Mouse (Mus musculus): ENCODE data around the gene Fbxo36. TPM values are rescaled to one million over a fixed set of nuclear protein-coding genes. Genes with fewer than 3 reads are reported as not detected.

Gene Fbxo36
- 9.8 and 10.9 TPM in 2 replicates for polyA plus RNA-seq (2016; fragmentation: Nextera tagmentation; extraction: Ambion mirVana)

DNA sequence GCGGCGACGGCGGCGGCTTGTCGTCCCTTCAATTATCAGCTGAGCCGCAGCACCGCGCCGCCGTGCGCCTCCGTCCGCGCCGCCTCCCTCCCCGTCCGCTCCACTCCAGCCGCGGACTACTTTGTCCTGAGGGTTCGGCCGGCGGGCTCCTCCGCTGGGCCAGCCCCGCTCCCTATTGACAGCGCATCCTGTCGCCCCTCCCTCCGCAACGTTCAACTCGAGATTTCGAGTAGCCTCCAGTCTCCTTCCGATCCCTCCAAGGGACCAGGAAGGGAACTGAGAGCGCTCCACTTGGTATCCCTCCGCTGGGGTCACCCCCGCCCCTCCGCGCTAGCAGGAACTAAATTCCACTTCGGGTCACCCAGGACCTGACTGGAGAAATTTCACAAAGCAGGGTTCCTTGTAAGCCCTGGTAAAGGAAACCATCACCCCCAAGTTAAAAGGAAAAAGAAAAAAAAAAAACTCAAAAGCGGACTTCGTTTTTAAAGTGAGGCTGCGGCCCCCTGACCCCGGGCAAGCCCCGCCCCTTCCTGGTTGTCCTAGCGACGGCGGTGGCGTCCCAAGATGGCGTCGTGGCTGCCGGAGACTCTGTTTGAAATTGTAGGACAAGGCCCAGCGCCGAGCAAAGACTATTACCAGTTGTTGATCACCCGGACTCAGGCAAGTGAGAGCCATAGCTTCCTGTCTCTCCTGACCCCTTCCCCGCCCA, at the start of gene Fbxo36:
Fbxo36 (plus strand) TSS at position 533 of the 709 bp plus-strand sequence.
- Histone ChIP-seq H3K4me1 (peaks cover 23% of the 10 kb centered on the region), H3K9me3 (replicated peaks) (no peaks in the 10 kb centered on the region), H3K27ac (replicated peaks) (peak within 1 kb of the TSS; percentile 99), H3K36me3 (peaks cover 13% of the 10 kb centered on the region), H3K27me3 (ENCODE audit: low read depth, poor library complexity, severe bottlenecking) (no peaks in the 10 kb centered on the region), H3K4me3 (peak within 1 kb of the TSS; percentile 98)
- under 1% methylated on average over 54 of the region's 54 CpGs for WGBS
- DNase-seq (ENCODE audit: low spot score), result peak; percentile 94

DNA sequence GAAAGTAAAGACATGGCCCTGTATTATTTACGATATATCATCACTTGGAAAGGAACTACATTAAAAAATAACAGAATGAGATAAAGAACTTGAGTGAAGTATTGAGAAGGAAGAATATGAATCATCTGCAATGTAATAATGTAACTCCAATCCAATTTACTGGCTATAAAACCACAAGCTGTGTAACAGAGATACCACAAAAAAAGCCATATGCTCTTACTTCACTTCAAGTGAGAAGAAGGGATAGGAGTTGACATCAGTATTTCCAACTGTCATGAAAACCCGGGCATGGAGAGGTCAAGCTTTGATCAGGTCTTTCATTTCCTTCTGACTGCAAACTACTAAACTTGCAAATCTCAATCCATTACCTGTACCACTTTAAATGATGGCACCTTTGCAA, 48.2 kb upstream of the Fbxo36 start:
- no peaks in the 10 kb centered on the region for H3K4me1 ChIP-seq
- H3K36me3 ChIP-seq, result peaks cover 88% of the 10 kb centered on the region
- WGBS, result 91% methylated on average over 2 of the region's 2 CpGs
- H3K27me3 ChIP-seq (ENCODE audit: low read depth, poor library complexity, severe bottlenecking), result no peaks in the 10 kb centered on the region
- no peak for DNase-seq (ENCODE audit: low spot score)
- no peak overlapping the region for H3K27ac ChIP-seq (replicated peaks)
- H3K9me3 ChIP-seq (replicated peaks), result no peaks in the 10 kb centered on the region
- no peak overlapping the region for H3K4me3 ChIP-seq

GRCm38 (mm10) chr1:84795335-84795734, 44.3 kb upstream of the Fbxo36 start:
- WGBS, result 96% methylated on average over 7 of the region's 7 CpGs
- H3K27me3 ChIP-seq (ENCODE audit: low read depth, poor library complexity, severe bottlenecking), result no peaks in the 10 kb centered on the region

GRCm38 (mm10) chr1:84799166-84799565, 40.5 kb upstream of the Fbxo36 start:
- H3K36me3 ChIP-seq, result peaks cover 21% of the 10 kb centered on the region
- DNase-seq (ENCODE audit: low spot score), result no peak
- no peaks in the 10 kb centered on the region for H3K27me3 ChIP-seq (ENCODE audit: low read depth, poor library complexity, severe bottlenecking)
- no peak overlapping the region for H3K27ac ChIP-seq (replicated peaks)
- H3K4me3 ChIP-seq, result no peak overlapping the region
- H3K9me3 ChIP-seq (replicated peaks), result no peaks in the 10 kb centered on the region
- H3K4me1 ChIP-seq, result no peaks in the 10 kb centered on the region

More at GRCm38 (mm10) chr1:84795335-84795734, 44.3 kb upstream of the Fbxo36 start:
- Histone ChIP-seq H3K36me3 (peaks cover 55% of the 10 kb centered on the region), H3K27ac (replicated peaks) (no peak overlapping the region), H3K9me3 (replicated peaks) (no peaks in the 10 kb centered on the region), H3K4me1 (no peaks in the 10 kb centered on the region), H3K4me3 (no peak overlapping the region)
- no peak for DNase-seq (ENCODE audit: low spot score)

DNA sequence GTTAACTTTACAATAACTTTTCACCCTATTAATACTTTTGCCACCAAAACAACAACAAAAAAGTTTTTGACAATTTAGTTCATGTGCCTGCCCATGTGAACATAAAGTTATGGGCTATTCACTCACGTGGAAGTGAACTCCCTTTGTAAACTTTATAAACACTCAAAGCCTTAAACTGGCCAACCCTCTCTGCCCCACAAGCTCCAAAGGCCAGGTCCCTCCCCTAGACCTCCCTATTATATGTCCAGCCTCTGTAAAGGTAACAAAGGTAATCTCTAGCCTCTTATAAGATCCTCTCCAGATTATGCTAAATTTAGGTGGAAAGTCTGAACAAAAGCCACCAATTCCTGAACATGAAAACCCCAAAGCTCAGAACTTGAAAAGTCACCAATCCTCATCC, 35.9 kb upstream of the Fbxo36 start:
- DNase-seq (ENCODE audit: low spot score), result no peak
- Histone ChIP-seq H3K9me3 (replicated peaks) (no peaks in the 10 kb centered on the region), H3K27me3 (ENCODE audit: low read depth, poor library complexity, severe bottlenecking) (no peaks in the 10 kb centered on the region), H3K36me3 (peaks cover 10% of the 10 kb centered on the region; the same call in 1 of the 2 replicates), H3K4me3 (no peak overlapping the region), H3K4me1 (no peaks in the 10 kb centered on the region), H3K27ac (replicated peaks) (no peak overlapping the region)
- 90% methylated on average over 1 of the region's 1 CpGs for WGBS

DNA sequence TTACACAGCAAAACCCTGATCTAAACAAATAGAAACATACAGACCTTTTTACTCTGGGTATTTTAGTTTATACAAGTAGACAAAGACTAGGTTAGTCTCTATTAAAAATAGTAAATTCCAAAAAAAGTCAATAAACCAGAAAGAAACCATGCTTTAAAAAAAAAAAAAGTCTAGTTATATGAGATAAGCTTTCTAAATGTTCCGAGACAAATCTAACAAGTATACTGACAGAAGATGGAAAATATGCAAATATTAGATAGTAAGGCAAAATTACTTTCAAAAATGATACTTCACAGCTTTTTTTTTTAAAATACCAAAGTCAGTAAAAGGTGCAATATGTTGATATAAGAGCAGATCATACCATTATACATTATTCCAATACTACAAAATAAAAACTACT, 22.0 kb upstream of the Fbxo36 start:
- Histone ChIP-seq H3K9me3 (replicated peaks) (no peaks in the 10 kb centered on the region), H3K27ac (replicated peaks) (no peak overlapping the region), H3K4me1 (no peaks in the 10 kb centered on the region), H3K27me3 (ENCODE audit: low read depth, poor library complexity, severe bottlenecking) (no peaks in the 10 kb centered on the region), H3K4me3 (no peak overlapping the region), H3K36me3 (peaks cover 54% of the 10 kb centered on the region)
- 93% methylated on average over 1 of the region's 1 CpGs for WGBS
- DNase-seq (ENCODE audit: low spot score), result no peak

GRCm38 (mm10) chr1:84825091-84825490, 14.6 kb upstream of the Fbxo36 start:
- H3K4me1 ChIP-seq, result no peaks in the 10 kb centered on the region
- H3K36me3 ChIP-seq, result peaks cover 41% of the 10 kb centered on the region
- WGBS, result 95% methylated on average over 2 of the region's 2 CpGs

DNA sequence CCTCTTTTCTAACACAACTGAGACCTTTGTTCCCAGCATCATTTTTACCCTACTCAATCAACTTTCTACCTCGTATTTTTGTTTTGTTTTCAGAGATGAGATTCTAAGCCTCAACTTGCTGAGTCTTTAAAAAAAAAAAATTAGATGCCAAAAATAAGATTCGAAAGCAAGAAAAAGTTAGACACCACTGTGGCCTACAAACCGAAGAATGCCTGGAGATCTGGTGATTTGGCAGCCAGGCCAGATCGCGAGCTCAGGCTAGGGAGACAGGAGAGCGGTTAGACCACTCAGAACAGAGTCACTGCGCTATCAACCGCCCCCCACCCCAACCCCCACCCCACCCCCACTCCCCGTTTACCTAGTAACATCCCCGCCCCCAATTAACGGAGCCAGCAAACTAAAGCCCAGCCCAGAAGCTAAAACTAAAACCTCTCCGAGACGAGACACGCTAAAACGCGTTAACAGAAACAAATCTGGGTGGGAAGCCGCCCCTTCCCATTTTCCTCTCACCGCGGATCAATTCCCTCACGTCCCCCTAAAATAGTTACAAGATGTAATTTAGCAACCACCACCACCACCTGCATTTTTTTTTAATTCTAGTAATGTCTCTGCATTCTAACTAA, 2.0 kb upstream of the Fbxo36 start:
- peak overlapping the region; percentile 98 for H3K4me3 ChIP-seq
- no peak for DNase-seq (ENCODE audit: low spot score)
- H3K9me3 ChIP-seq (replicated peaks), result no peaks in the 10 kb centered on the region
- peaks cover 24% of the 10 kb centered on the region for H3K36me3 ChIP-seq
- peak overlapping the region; percentile 99 for H3K27ac ChIP-seq (replicated peaks)
- WGBS, result 12% methylated on average over 20 of the region's 20 CpGs
- H3K4me1 ChIP-seq, result peaks cover 23% of the 10 kb centered on the region
- no peaks in the 10 kb centered on the region for H3K27me3 ChIP-seq (ENCODE audit: low read depth, poor library complexity, severe bottlenecking)

More at GRCm38 (mm10) chr1:84825091-84825490, 14.6 kb upstream of the Fbxo36 start:
- no peaks in the 10 kb centered on the region for H3K9me3 ChIP-seq (replicated peaks)
- DNase-seq (ENCODE audit: low spot score), result no peak
- no peak overlapping the region for H3K4me3 ChIP-seq
- H3K27ac ChIP-seq (replicated peaks), result no peak overlapping the region
- H3K27me3 ChIP-seq (ENCODE audit: low read depth, poor library complexity, severe bottlenecking), result no peaks in the 10 kb centered on the region

- no peaks in the 10 kb centered on the region for H3K9me3 ChIP-seq (replicated peaks)
- DNase-seq (ENCODE audit: low spot score), result no peak
- 0% methylated on average over 22 of the region's 22 CpGs for WGBS
- H3K4me1 ChIP-seq, result peaks cover 23% of the 10 kb centered on the region
- H3K36me3 ChIP-seq, result peaks cover 24% of the 10 kb centered on the region
- H3K4me3 ChIP-seq, result peak overlapping the region; percentile 98
- peak overlapping the region; percentile 99 for H3K27ac ChIP-seq (replicated peaks)
- no peaks in the 10 kb centered on the region for H3K27me3 ChIP-seq (ENCODE audit: low read depth, poor library complexity, severe bottlenecking)
Measured at GRCm38 (mm10) chr1:84838156-84838555, 1.5 kb upstream of the Fbxo36 start.

- no peaks in the 10 kb centered on the region for H3K9me3 ChIP-seq (replicated peaks)
- no peaks in the 10 kb centered on the region for H3K27me3 ChIP-seq (ENCODE audit: low read depth, poor library complexity, severe bottlenecking)
- DNase-seq (ENCODE audit: low spot score), result peak; percentile 81
- WGBS, result 0% methylated on average over 36 of the region's 44 CpGs
- H3K4me3 ChIP-seq, result peak overlapping the region; percentile 98
- H3K4me1 ChIP-seq, result peaks cover 23% of the 10 kb centered on the region
- peaks cover 21% of the 10 kb centered on the region for H3K36me3 ChIP-seq
- H3K27ac ChIP-seq (replicated peaks), result peak overlapping the region; percentile 99
Measured at GRCm38 (mm10) chr1:84838621-84839151, 955 bp upstream of the Fbxo36 start.

- no peak for DNase-seq (ENCODE audit: low spot score)
- Histone ChIP-seq H3K36me3 (peaks cover 11% of the 10 kb centered on the region), H3K4me3 (peak within 1 kb of the TSS; percentile 98), H3K9me3 (replicated peaks) (no peaks in the 10 kb centered on the region), H3K27ac (replicated peaks) (peak within 1 kb of the TSS; percentile 99), H3K4me1 (peaks cover 23% of the 10 kb centered on the region), H3K27me3 (ENCODE audit: low read depth, poor library complexity, severe bottlenecking) (no peaks in the 10 kb centered on the region)
- under 1% methylated on average over 39 of the region's 39 CpGs for WGBS
Measured at GRCm38 (mm10) chr1:84840018-84840664, 500 bp downstream of the Fbxo36 start, which contains the start of gene Trip12. TSS of gene Trip12 (minus strand) at chr1:84840516.

DNA sequence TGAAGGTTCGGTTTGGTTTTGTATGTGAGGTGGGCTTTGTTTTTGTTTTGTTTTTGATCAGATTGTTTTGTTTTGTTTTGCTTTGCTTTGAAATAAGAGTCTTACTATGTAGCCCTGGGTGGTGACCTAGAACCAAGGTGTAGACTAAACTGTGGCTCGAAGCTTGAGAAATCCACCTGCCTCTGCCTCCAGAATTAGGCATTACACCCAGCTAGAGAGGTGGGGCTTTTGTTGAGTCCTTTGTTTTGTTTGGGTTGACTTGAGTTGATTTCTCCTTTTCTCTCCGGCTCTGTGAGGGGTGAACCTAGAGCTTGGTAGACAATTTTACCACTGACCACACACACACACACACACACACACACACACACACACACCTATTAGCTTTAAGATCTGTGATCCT, 1.4 kb downstream of the Fbxo36 start:
- 78% methylated on average over 3 of the region's 3 CpGs for WGBS
- Histone ChIP-seq H3K4me1 (peaks cover 23% of the 10 kb centered on the region), H3K9me3 (replicated peaks) (no peaks in the 10 kb centered on the region), H3K27ac (replicated peaks) (peak overlapping the region; percentile 99), H3K27me3 (ENCODE audit: low read depth, poor library complexity, severe bottlenecking) (no peaks in the 10 kb centered on the region), H3K36me3 (peaks cover 11% of the 10 kb centered on the region), H3K4me3 (peak overlapping the region; percentile 98)
- DNase-seq (ENCODE audit: low spot score), result no peak

All from midbrain, embryonic 10.5 days (tissue).